Mouse (Mus musculus) heart, embryonic 11.5 days (tissue): Measurements from ENCODE around the gene Xlr4a. TPM values are rescaled to one million over a fixed set of nuclear protein-coding genes. Genes with fewer than 3 reads are reported as not detected.

ENCODE experiments used
- ATAC-seq: fragments of 200-750 bp; cut with Nextera tagmentation; replicated peaks from 2 replicates; pipeline ENCODE4 v1.8.0; 2017; ENCODE audit warnings: moderate library complexity; ENCODE audit not compliant: insufficient number of reproducible peaks, low FRiP score, low TSS enrichment
- H3K27ac ChIP-seq: fragments of 300-500 bp; sonication (generic); 2 replicates; pipeline ENCODE4 v1.5.1; 2014; ENCODE audit warnings: mild to moderate bottlenecking, low read depth, low read length
- H3K27me3 ChIP-seq: fragments of 300-500 bp; sonication (generic); 2 replicates; pipeline ENCODE4 v1.6.1; 2014; ENCODE audit warnings: mild to moderate bottlenecking, low read length, mixed read lengths; ENCODE audit not compliant: control insufficient read depth, insufficient read depth
- H3K36me3 ChIP-seq: fragments of 300-500 bp; sonication (generic); 2 replicates; pipeline ENCODE4 v1.6.1; 2014; ENCODE audit warnings: mild to moderate bottlenecking, low read length, moderate library complexity, mixed read lengths; ENCODE audit not compliant: control insufficient read depth, insufficient read depth
- H3K4me1 ChIP-seq: fragments of 300-500 bp; sonication (generic); 2 replicates; pipeline ENCODE4 v1.6.1; 2014; ENCODE audit warnings: low read length; ENCODE audit not compliant: control insufficient read depth, insufficient read depth
- H3K4me2 ChIP-seq: fragments of 300-500 bp; sonication (generic); 2 replicates; pipeline ENCODE4 v1.6.1; 2014; ENCODE audit warnings: mild to moderate bottlenecking, moderate library complexity
- H3K4me3 ChIP-seq: fragments of 300-500 bp; sonication (generic); 2 replicates; pipeline ENCODE4 v1.5.1; 2014; ENCODE audit warnings: low read depth, low read length
- H3K9ac ChIP-seq: fragments of 300-500 bp; sonication (generic); 2 replicates; pipeline ENCODE4 v1.6.1; 2014; ENCODE audit warnings: mild to moderate bottlenecking, low read depth, low read length, moderate library complexity
- H3K9me3 ChIP-seq: fragments of 300-500 bp; sonication (generic); replicated peaks from 2 replicates; pipeline ENCODE4 v1.6.1; 2016; ENCODE audit warnings: low read length; ENCODE audit not compliant: control insufficient read depth
- WGBS: fragments of 180-500 bp; shearing (Covaris S2); extraction: QIAGEN DNeasy Blood & Tissue Kit; methylation state at CpG from one replicate; pipeline ENCODE4 v1.1.7; 2014; ENCODE audit not compliant: insufficient replicate concordance; 5-methylcytosine and 5-hydroxymethylcytosine counted together
- polyA plus RNA-seq: library from polyadenylated mRNA; unstranded; fragments of >200 nt; fragmentation: Nextera tagmentation; extraction: Ambion mirVana; gene quantifications from 2 replicates; pipeline ENCODE4 v1.2.1, GENCODE M21; 2014

The Xlr4a gene
- polyA plus RNA-seq, 1 experiment from 2014 or later, result 1.1 TPM

- WGBS, result 39% methylated on average over 5 of the region's 5 CpGs
- Histone ChIP-seq H3K36me3 (no peaks in the 10 kb centered on the region), H3K27ac (no peak overlapping the region), H3K27me3 (peaks cover 7% of the 10 kb centered on the region; the same call in 1 of the 2 replicates), H3K9ac (no peak overlapping the region), H3K4me3 (no peak overlapping the region), H3K9me3 (no peaks in the 10 kb centered on the region), H3K4me1 (0 out of 2 replicates have a peak, but pooled peaks cover 2% of the 10 kb centered on the region), H3K4me2 (no peak overlapping the region)
- ATAC-seq, result no peak
Measured at GRCm38 (mm10) chrX:73062323-73062722, 20.0 kb downstream of the Xlr4a start.

GRCm38 (mm10) chrX:73061528-73061927, 20.8 kb downstream of the Xlr4a start:
- Histone ChIP-seq H3K9me3 (no peaks in the 10 kb centered on the region), H3K27ac (no peak overlapping the region), H3K9ac (no peak overlapping the region), H3K4me3 (no peak overlapping the region), H3K27me3 (peaks cover 7% of the 10 kb centered on the region; the same call in 1 of the 2 replicates), H3K4me2 (no peak overlapping the region), H3K36me3 (no peaks in the 10 kb centered on the region), H3K4me1 (0 out of 2 replicates have a peak, but pooled peaks cover 2% of the 10 kb centered on the region)
- no peak for ATAC-seq
- WGBS, result 75% methylated on average over 1 of the region's 1 CpGs

- Histone ChIP-seq H3K27ac (no peak overlapping the region), H3K36me3 (no peaks in the 10 kb centered on the region), H3K4me2 (peak overlapping the region; percentile 14; the same call in 1 of the 2 replicates), H3K4me3 (no peak overlapping the region), H3K27me3 (no peaks in the 10 kb centered on the region), H3K9ac (no peak overlapping the region), H3K9me3 (no peaks in the 10 kb centered on the region), H3K4me1 (no peaks in the 10 kb centered on the region)
- WGBS, result 23% methylated on average over 14 of the region's 14 CpGs
- ATAC-seq, result peak; percentile 55; the same call in 1 of the 2 replicates
Measured at GRCm38 (mm10) chrX:73053860-73054563, 28.3 kb downstream of the Xlr4a start.

- H3K4me1 ChIP-seq, result no peaks in the 10 kb centered on the region
- no peak overlapping the region for H3K9ac ChIP-seq
- H3K4me2 ChIP-seq, result no peak overlapping the region
- H3K27ac ChIP-seq, result no peak overlapping the region
- no peak overlapping the region for H3K4me3 ChIP-seq
- no peak for ATAC-seq
- no peaks in the 10 kb centered on the region for H3K36me3 ChIP-seq
- WGBS, result 72% methylated on average over 12 of the region's 12 CpGs
- no peaks in the 10 kb centered on the region for H3K27me3 ChIP-seq
- no peaks in the 10 kb centered on the region for H3K9me3 ChIP-seq
Measured at GRCm38 (mm10) chrX:73039666-73040065, 42.6 kb downstream of the Xlr4a start.

- H3K27me3 ChIP-seq, result no peaks in the 10 kb centered on the region
- no peaks in the 10 kb centered on the region for H3K4me1 ChIP-seq
- H3K9me3 ChIP-seq, result no peaks in the 10 kb centered on the region
- no peak overlapping the region for H3K4me3 ChIP-seq
- no peak for ATAC-seq
- no peaks in the 10 kb centered on the region for H3K36me3 ChIP-seq
- no peak overlapping the region for H3K4me2 ChIP-seq
- H3K9ac ChIP-seq, result no peak overlapping the region
- 68% methylated on average over 8 of the region's 8 CpGs for WGBS
- no peak overlapping the region for H3K27ac ChIP-seq
Measured at GRCm38 (mm10) chrX:73038831-73039230, 43.4 kb downstream of the Xlr4a start.

GRCm38 (mm10) chrX:73037003-73037402, 45.3 kb downstream of the Xlr4a start, which contains the start of gene Pnma5:
Pnma5 (minus strand) TSS chrX:73037103.
- no peaks in the 10 kb centered on the region for H3K36me3 ChIP-seq
- H3K4me1 ChIP-seq, result no peaks in the 10 kb centered on the region
- no peak within 1 kb of the TSS for H3K27ac ChIP-seq
- no peak within 1 kb of the TSS for H3K9ac ChIP-seq
- ATAC-seq, result no peak
- WGBS, result 74% methylated on average over 1 of the region's 1 CpGs
- H3K27me3 ChIP-seq, result no peaks in the 10 kb centered on the region
- H3K4me2 ChIP-seq, result no peak within 1 kb of the TSS
- no peak within 1 kb of the TSS for H3K4me3 ChIP-seq
- H3K9me3 ChIP-seq, result no peaks in the 10 kb centered on the region

Other genes starting within 250 kb of the Xlr4a start
- 69.8 and 72.3 TPM in 2 replicates for gene Cetn2, start 164.1 kb downstream of the Xlr4a start, polyA plus RNA-seq
- gene Nsdhl, start 163.9 kb downstream of the Xlr4a start, polyA plus RNA-seq, result 20.8 and 22.1 TPM in 2 replicates
- 6.1 and 6.9 TPM in 2 replicates for gene Zfp185, start 95.1 kb downstream of the Xlr4a start, polyA plus RNA-seq
- gene Pnma5, start 45.4 kb downstream of the Xlr4a start, polyA plus RNA-seq, result 0.17 TPM in 1 of 2 replicates, not detected in the other
- gene Pnma3, start 17.7 kb downstream of the Xlr4a start, polyA plus RNA-seq, result 0.08 TPM in 1 of 2 replicates, not detected in the other
- gene Xlr3a, start 14.6 kb upstream of the Xlr4a start, polyA plus RNA-seq, result 1.9 and 2.2 TPM in 2 replicates
- 0.14 TPM in 1 of 2 replicates, not detected in the other for gene Gm14685, start 34.6 kb upstream of the Xlr4a start, polyA plus RNA-seq
- not detected in 2 replicates for gene Xlr5b, start 66.3 kb upstream of the Xlr4a start, polyA plus RNA-seq
- not detected in 2 replicates for gene DXBay18, start 67.0 kb upstream of the Xlr4a start, polyA plus RNA-seq
- not detected in 2 replicates for gene Spin2d, start 94.5 kb upstream of the Xlr4a start, polyA plus RNA-seq
- gene Xlr3b, start 109.7 kb upstream of the Xlr4a start, polyA plus RNA-seq, result 7.2 and 7.4 TPM in 2 replicates
- gene Xlr4b, start 131.9 kb upstream of the Xlr4a start, polyA plus RNA-seq, result 0.44 and 0.76 TPM in 2 replicates
- gene F8a, start 145.8 kb upstream of the Xlr4a start, polyA plus RNA-seq, result 8.4 and 9.2 TPM in 2 replicates
- 0.20 and 0.62 TPM in 2 replicates for gene Xlr4c, start 160.7 kb upstream of the Xlr4a start, polyA plus RNA-seq
- not detected in 2 replicates for gene Xlr3c, start 182.9 kb upstream of the Xlr4a start, polyA plus RNA-seq
- not detected in 2 replicates for gene Xlr5a, start 210.5 kb upstream of the Xlr4a start, polyA plus RNA-seq
- not detected in 2 replicates for gene Xlr5c, start 210.5 kb upstream of the Xlr4a start, polyA plus RNA-seq